Mouse (Mus musculus) thymus, adult 2 months (tissue): ENCODE results near the gene Dnase1l1.

Experiments
- CTCF ChIP-seq: fragments of 200-500 bp; IDR thresholded peaks from 2 replicates; pipeline ENCODE4 v1.5.1; 2012; ENCODE audit warnings: mild to moderate bottlenecking, control low read depth, low read length, moderate library complexity, borderline replicate concordance; ENCODE audit not compliant: control insufficient read depth, poor library complexity, insufficient read depth; ENCODE audit errors: extremely low read depth
- POLR2A ChIP-seq: fragments of 200-500 bp; IDR thresholded peaks from 2 replicates; pipeline ENCODE4 v1.6.1; 2012; ENCODE audit warnings: mild to moderate bottlenecking, low read length, control low read depth, moderate library complexity; ENCODE audit not compliant: control insufficient read depth, poor library complexity, insufficient read depth; ENCODE audit errors: extremely low read depth

GRCm38 (mm10) chrX:74312540-74313464 lies 30.7 kb upstream of the Dnase1l1 start, which contains the start of gene Fam50a:
- TF ChIP-seq CTCF (no peak), POLR2A (no peak)
